Mouse (Mus musculus) cerebellum, adult 2 months (tissue): ENCODE results near the gene Sept14.

Experiments used
- CTCF ChIP-seq: fragments of 200-500 bp; IDR thresholded peaks from 2 replicates; pipeline ENCODE4 v1.5.1; 2011; ENCODE audit warnings: low read depth, mild to moderate bottlenecking, control low read depth, low read length, moderate library complexity, borderline replicate concordance; ENCODE audit not compliant: insufficient read depth
- POLR2A ChIP-seq: fragments of 200-500 bp; IDR thresholded peaks from 2 replicates; pipeline ENCODE4 v1.6.1; 2011; ENCODE audit warnings: low read length, control low read depth, borderline replicate concordance; ENCODE audit not compliant: insufficient read depth

DNA sequence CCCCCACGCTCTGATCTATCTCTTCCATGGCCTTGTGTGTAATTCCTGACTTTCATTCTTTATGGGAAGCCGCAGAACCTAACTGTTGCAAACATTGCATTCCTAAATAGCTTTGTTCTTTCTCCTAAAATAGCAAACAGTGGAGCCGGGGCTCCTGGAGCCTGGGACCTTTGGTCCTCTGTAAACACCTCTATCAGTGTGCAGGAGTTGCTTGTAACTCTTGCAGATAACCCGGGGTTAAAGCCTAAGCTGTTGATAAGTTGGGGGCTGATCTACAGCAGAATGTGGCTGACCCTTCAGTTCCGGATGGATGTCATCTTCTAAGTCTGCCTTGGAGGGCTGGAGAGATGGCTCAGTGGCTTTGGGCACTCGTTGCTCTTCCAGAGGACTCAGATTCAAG is 35.7 kb upstream of the Sept14 start:
- TF ChIP-seq CTCF (no peak), POLR2A (no peak)
